Mouse (Mus musculus): ENCODE measurements around the gene 3110082I17Rik.

GRCm38 (mm10) chr5:139427001-139427400 lies 33.3 kb downstream of the 3110082I17Rik start:
- TF ChIP-seq CTCF (IDR thresholded peaks at IDR 0.05; ENCODE audit: low read depth), result no peak; the same call in 1 of the 2 replicates
- no peak for TF ChIP-seq EP300 (IDR thresholded peaks at IDR 0.05; ENCODE audit: low read depth)

Data from liver, embryonic 14.5 days (tissue).